Mouse (Mus musculus): Measurements from ENCODE around the gene Mthfd2. TPM values are rescaled to one million over a fixed set of nuclear protein-coding genes. Genes with fewer than 3 reads are reported as not detected.

The Mthfd2 gene
- polyA plus RNA-seq, 1 experiment from 2014 or later = 20.9 TPM

GRCm38 (mm10) chr6:83342957-83343356 lies 17.2 kb upstream of the Mthfd2 start:
- DNase-seq = no peak
- no peak overlapping the region for H3K4me2 ChIP-seq (ENCODE audit: low read depth, low read length)
- H3K27me3 ChIP-seq (ENCODE audit: insufficient read depth, low read length) = no peaks in the 10 kb centered on the region
- no peak overlapping the region for H3K4me3 ChIP-seq (ENCODE audit: low read depth, low read length)
- no peak for TF ChIP-seq CTCF (IDR thresholded peaks at IDR 0.05; ENCODE audit: low read depth)
- no peak for TF ChIP-seq EP300 (IDR thresholded peaks at IDR 0.05; ENCODE audit: low read depth)
- H3K36me3 ChIP-seq (replicated peaks; ENCODE audit: insufficient read depth, low read length) = peaks cover 57% of the 10 kb centered on the region
- no peaks in the 10 kb centered on the region for H3K4me1 ChIP-seq (ENCODE audit: insufficient read depth)
- no peaks in the 10 kb centered on the region for H3K9me3 ChIP-seq (ENCODE audit: low read length)
- H3K9ac ChIP-seq (replicated peaks) = no peak overlapping the region
- no peak overlapping the region for H3K27ac ChIP-seq (ENCODE audit: low read depth)
- no peak for ATAC-seq
- 97% methylated on average over 2 of the region's 2 CpGs for WGBS (ENCODE audit: insufficient replicate concordance)

GRCm38 (mm10) chr6:83341387-83341786 lies 15.7 kb upstream of the Mthfd2 start:
- Histone ChIP-seq H3K9ac (replicated peaks) (no peak overlapping the region), H3K4me2 (ENCODE audit: low read depth, low read length) (no peak overlapping the region), H3K27me3 (ENCODE audit: insufficient read depth, low read length) (no peaks in the 10 kb centered on the region), H3K4me1 (ENCODE audit: insufficient read depth) (no peaks in the 10 kb centered on the region), H3K9me3 (ENCODE audit: low read length) (no peaks in the 10 kb centered on the region), H3K36me3 (replicated peaks; ENCODE audit: insufficient read depth, low read length) (peaks cover 63% of the 10 kb centered on the region), H3K27ac (ENCODE audit: low read depth) (no peak overlapping the region), H3K4me3 (ENCODE audit: low read depth, low read length) (no peak overlapping the region)
- ATAC-seq (no peak), DNase-seq (no peak)
- TF ChIP-seq EP300 (IDR thresholded peaks at IDR 0.05; ENCODE audit: low read depth) (no peak), CTCF (IDR thresholded peaks at IDR 0.05; ENCODE audit: low read depth) (no peak)
- 90% methylated on average over 3 of the region's 3 CpGs for WGBS (ENCODE audit: insufficient replicate concordance)

- Histone ChIP-seq H3K4me3 (ENCODE audit: low read depth, low read length) (peak overlapping the region; percentile 84), H3K4me2 (ENCODE audit: low read depth, low read length) (peak overlapping the region; percentile 96), H3K9ac (replicated peaks) (no peak overlapping the region), H3K27ac (ENCODE audit: low read depth) (no peak overlapping the region), H3K4me1 (ENCODE audit: insufficient read depth) (peaks cover 14% of the 10 kb centered on the region), H3K9me3 (ENCODE audit: low read length) (no peaks in the 10 kb centered on the region), H3K36me3 (replicated peaks; ENCODE audit: insufficient read depth, low read length) (peaks cover 42% of the 10 kb centered on the region), H3K27me3 (ENCODE audit: insufficient read depth, low read length) (no peaks in the 10 kb centered on the region)
- ATAC-seq (no peak), DNase-seq (no peak)
- TF ChIP-seq CTCF (IDR thresholded peaks at IDR 0.05; ENCODE audit: low read depth) (peak; percentile 41), EP300 (IDR thresholded peaks at IDR 0.05; ENCODE audit: low read depth) (no peak)
- WGBS (ENCODE audit: insufficient replicate concordance) = 83% methylated on average over 3 of the region's 3 CpGs
These were observed 2.0 kb upstream of the Mthfd2 start for GRCm38 (mm10) chr6:83327591-83328190.

GRCm38 (mm10) chr6:83326761-83327160 lies 1.1 kb upstream of the Mthfd2 start:
- Histone ChIP-seq H3K4me2 (ENCODE audit: low read depth, low read length) (peak overlapping the region; percentile 96), H3K36me3 (replicated peaks; ENCODE audit: insufficient read depth, low read length) (peaks cover 34% of the 10 kb centered on the region), H3K4me3 (ENCODE audit: low read depth, low read length) (peak overlapping the region; percentile 84), H3K9me3 (ENCODE audit: low read length) (no peaks in the 10 kb centered on the region), H3K4me1 (ENCODE audit: insufficient read depth) (peaks cover 14% of the 10 kb centered on the region), H3K27me3 (ENCODE audit: insufficient read depth, low read length) (no peaks in the 10 kb centered on the region), H3K27ac (ENCODE audit: low read depth) (peak overlapping the region; percentile 97), H3K9ac (replicated peaks) (peak overlapping the region; percentile 89)
- ATAC-seq = no peak
- WGBS (ENCODE audit: insufficient replicate concordance) = 34% methylated on average over 6 of the region's 6 CpGs
- DNase-seq = no peak
- no peak for TF ChIP-seq CTCF (IDR thresholded peaks at IDR 0.05; ENCODE audit: low read depth)
- TF ChIP-seq EP300 (IDR thresholded peaks at IDR 0.05; ENCODE audit: low read depth) = no peak

GRCm38 (mm10) chr6:83326394-83326736 lies 657 bp upstream of the Mthfd2 start:
- WGBS (ENCODE audit: insufficient replicate concordance) = 4% methylated on average over 6 of the region's 6 CpGs
- no peaks in the 10 kb centered on the region for H3K9me3 ChIP-seq (ENCODE audit: low read length)
- H3K36me3 ChIP-seq (replicated peaks; ENCODE audit: insufficient read depth, low read length) = peaks cover 30% of the 10 kb centered on the region
- H3K9ac ChIP-seq (replicated peaks) = peak overlapping the region; percentile 89
- no peak for TF ChIP-seq EP300 (IDR thresholded peaks at IDR 0.05; ENCODE audit: low read depth)
- peak overlapping the region; percentile 96 for H3K4me2 ChIP-seq (ENCODE audit: low read depth, low read length)
- ATAC-seq (peak; percentile 5), DNase-seq (no peak)
- H3K4me1 ChIP-seq (ENCODE audit: insufficient read depth) = peaks cover 14% of the 10 kb centered on the region
- H3K27ac ChIP-seq (ENCODE audit: low read depth) = peak overlapping the region; percentile 97
- peak overlapping the region; percentile 84 for H3K4me3 ChIP-seq (ENCODE audit: low read depth, low read length)
- no peaks in the 10 kb centered on the region for H3K27me3 ChIP-seq (ENCODE audit: insufficient read depth, low read length)

- WGBS (ENCODE audit: insufficient replicate concordance) = 59% methylated on average over 8 of the region's 8 CpGs
- peaks cover 14% of the 10 kb centered on the region for H3K4me1 ChIP-seq (ENCODE audit: insufficient read depth)
- DNase-seq (peak; percentile 38), ATAC-seq (no peak)
- H3K36me3 ChIP-seq (replicated peaks; ENCODE audit: insufficient read depth, low read length) = peaks cover 5% of the 10 kb centered on the region
- H3K27ac ChIP-seq (ENCODE audit: low read depth) = peak overlapping the region; percentile 57
- no peaks in the 10 kb centered on the region for H3K9me3 ChIP-seq (ENCODE audit: low read length)
- no peak overlapping the region for H3K4me3 ChIP-seq (ENCODE audit: low read depth, low read length)
- no peaks in the 10 kb centered on the region for H3K27me3 ChIP-seq (ENCODE audit: insufficient read depth, low read length)
- H3K9ac ChIP-seq (replicated peaks) = no peak overlapping the region
- TF ChIP-seq EP300 (IDR thresholded peaks at IDR 0.05; ENCODE audit: low read depth) (no peak), CTCF (IDR thresholded peaks at IDR 0.05; ENCODE audit: low read depth) (no peak)
- H3K4me2 ChIP-seq (ENCODE audit: low read depth, low read length) = peak overlapping the region; percentile 42
These were observed 1.9 kb downstream of the Mthfd2 start for GRCm38 (mm10) chr6:83323652-83324419.
